Mouse (Mus musculus): ENCODE measurements at regions not wholly inside any gene's neighbourhood (a gene's known extent, or its start where the extent isn't known, plus 50 kb on each side); places are given as distances from the start of the nearest gene placed in this dataset.

- no peak for DNase-seq (ENCODE audit: low spot score)
Observed at GRCm38 (mm10) chr11:19863327-19863726, 60.8 kb upstream of the Spred2 start.

DNA sequence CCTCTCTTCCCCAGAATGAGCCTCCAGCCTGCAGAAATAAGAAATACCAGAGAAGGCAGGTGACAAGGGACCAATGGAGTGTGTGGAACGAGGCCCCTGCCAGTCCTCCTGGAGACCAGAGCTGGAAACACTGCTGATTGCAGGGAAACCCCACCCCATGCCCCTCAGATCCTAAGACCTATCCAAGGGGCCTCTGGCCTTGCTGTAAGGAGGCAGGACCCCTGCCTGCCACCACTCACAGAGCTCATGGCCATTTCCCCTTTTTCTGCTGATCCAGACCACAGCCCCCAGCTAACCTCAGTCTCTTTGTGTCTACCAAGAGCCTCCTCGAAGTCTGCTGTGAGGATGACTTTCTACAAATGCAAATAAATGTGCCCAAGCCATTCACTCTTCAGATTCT, 57.9 kb upstream of the Spred2 start:
- DNase-seq (ENCODE audit: low spot score), result no peak

DNA sequence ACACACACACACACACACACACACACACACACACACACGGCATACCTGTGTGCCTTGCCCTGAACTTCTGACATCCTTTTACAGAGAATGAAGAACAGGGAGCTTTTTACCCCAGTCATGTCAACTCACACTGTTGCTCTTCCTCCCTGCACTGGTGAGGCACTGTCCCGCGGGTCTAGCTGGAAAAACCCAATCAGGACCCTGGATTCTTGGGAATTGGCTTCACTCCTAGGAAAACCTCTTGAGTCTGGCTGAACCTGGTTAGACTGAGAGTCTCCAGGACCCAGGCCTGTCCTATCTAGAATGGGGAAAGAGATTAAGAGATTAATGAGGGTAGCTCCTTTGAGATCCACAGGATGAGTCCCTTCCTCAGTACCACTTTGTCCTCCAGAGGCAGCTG, 54.5 kb upstream of the Spred2 start:
- DNase-seq (ENCODE audit: low spot score), result no peak

GRCm38 (mm10) chr11:19870136-19870535, 54.0 kb upstream of the Spred2 start:
- no peak for DNase-seq (ENCODE audit: low spot score)

GRCm38 (mm10) chr11:19873796-19874195, 50.4 kb upstream of the Spred2 start:
- DNase-seq (ENCODE audit: low spot score), result no peak
